Mouse (Mus musculus) heart, postnatal 14 days (tissue): ENCODE measurements at regions not wholly inside any gene's neighbourhood (a gene's known extent, or its start where the extent isn't known, plus 50 kb on each side); places are given as distances from the start of the nearest gene placed in this dataset.

ENCODE experiments used
- DNase-seq, 2 experiments: peaks; one replicate each; pipeline ENCODE4 v3.0.0; 2021 to 2022
- intact Hi-C: fragments of 180-260 bp; cut with DNase I; formaldehyde crosslinking; loops from one replicate; pipeline ENCODE4 v1.15.1; 2025

- DNase-seq, result no peak
- intact Hi-C loops, result no loop called here
Observed at GRCm38 (mm10) chr14:105447088-105447487, 188.7 kb downstream of the Ndfip2 start.

DNA sequence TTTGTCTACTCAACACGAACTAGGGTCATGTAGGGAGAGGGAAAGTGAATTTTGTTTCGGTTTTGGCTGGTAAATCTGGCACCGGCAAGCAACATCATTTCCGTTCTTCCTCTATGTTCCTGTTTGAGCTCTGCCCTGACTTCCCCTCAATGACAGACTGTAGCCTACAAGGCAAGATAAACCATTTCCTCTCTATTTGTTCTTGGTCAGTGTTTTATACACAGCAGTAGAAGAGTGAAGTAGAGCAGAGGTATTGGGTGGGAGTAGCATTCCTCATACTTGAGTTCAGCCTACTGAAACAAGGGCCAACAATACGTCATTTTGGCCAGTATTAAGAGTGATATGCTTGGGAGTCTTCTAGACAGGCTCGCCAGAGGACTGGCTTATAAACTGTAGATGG lies 177.0 kb downstream of the Ndfip2 start:
- intact Hi-C loops, result no loop called here
- peak in 1 of 2 experiments; percentile 8 for DNase-seq

GRCm38 (mm10) chr14:105433456-105433855 lies 175.1 kb downstream of the Ndfip2 start:
- intact Hi-C loops, result no loop called here
- DNase-seq, result no peak

DNA sequence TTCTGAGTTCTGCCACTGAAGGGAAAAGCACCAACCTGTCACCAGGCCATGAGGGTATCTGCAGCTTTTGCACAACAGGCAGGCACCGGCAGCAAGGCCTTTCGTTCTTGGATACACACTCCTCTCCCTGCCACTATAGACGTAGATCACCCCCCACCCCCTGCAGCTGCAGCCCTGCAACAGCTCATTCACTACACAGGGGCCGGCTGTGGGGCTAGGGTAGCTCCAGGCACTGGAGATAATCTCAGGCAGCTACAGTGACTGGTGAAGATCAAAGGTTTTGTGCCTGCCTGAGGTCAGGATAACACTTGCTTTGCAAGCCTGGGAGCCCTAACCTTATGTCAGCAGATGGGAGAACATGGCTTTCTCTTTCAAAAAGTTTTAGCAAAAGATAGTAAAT lies 174.3 kb downstream of the Ndfip2 start:
- no peak for DNase-seq
- intact Hi-C loops, result no loop called here

- no peak for DNase-seq
- intact Hi-C loops, result no loop called here
Observed at GRCm38 (mm10) chr14:105431584-105431983, 173.2 kb downstream of the Ndfip2 start.

- no peak for DNase-seq
- intact Hi-C loops, result no loop called here
Observed at GRCm38 (mm10) chr14:105429664-105430257, 171.4 kb downstream of the Ndfip2 start.

- no peak for DNase-seq
- intact Hi-C loops, result no loop called here
Observed at GRCm38 (mm10) chr14:105427474-105427901, 169.1 kb downstream of the Ndfip2 start.

DNA sequence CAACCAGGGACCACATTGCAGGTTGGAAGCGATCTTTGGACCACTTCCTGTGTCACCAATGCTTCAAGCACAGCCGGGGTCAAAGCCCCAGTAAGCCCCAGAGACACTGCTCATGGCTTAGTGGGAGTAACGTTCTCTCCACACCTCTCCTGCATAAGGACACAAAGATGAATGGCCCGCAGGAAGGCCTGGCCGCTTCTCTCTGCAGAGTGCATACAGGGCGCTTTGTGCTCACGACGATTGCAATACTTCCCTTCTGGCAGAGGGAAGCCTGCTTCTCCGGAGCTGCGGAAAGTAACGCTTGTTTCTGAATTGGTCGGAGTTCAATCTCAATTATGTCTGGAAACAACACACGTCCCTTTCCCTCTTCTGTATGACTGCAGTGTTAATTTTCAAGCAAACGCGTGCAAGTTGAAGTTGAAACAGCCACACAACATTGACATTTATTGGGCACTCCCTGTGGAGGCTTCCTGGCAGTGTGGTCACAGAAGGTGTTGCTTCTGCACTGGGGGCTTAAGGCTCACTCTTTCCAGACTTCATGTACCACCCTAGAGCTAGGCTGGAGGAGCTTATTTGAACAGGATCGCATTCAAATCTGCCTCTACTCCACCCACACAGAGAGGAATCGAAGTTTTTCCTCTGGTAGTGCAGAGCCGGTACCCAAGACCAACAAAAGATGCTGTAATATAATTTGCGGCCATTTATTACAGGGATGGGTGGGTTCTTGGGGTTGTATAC lies 168.4 kb downstream of the Ndfip2 start:
- intact Hi-C loops, result no loop called here
- DNase-seq, result no peak

DNA sequence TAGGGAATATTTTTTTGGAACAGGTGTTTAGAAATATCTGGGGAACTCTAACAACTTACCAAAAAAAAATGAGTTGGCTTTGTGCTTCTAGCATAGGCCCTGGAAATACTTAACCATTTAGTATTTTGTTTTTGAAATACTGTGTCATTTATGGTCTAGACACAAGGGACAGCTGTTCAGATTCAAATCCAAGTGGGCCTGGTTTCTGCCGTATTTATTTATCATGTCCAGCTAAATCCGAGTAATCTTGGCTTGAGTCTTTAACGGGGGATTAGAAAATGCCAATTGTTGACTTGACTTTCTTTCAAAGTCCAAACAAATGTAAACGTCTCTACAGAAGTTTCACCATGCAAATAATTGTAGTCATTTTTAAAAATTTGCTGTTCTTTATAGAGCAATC lies 159.6 kb downstream of the Ndfip2 start:
- intact Hi-C loops, result loop anchor here (2.0 kb wide), 1 partner anchor 21 kb away; no protein-coding TSS in a partner anchor

GRCm38 (mm10) chr14:105417458-105417960 lies 159.1 kb downstream of the Ndfip2 start:
- DNase-seq, result no peak
- intact Hi-C loops, result loop anchor here (2.0 kb wide), 1 partner anchor 21 kb away; no protein-coding TSS in a partner anchor

More for the DNA sequence above, 159.6 kb downstream of the Ndfip2 start:
- DNase-seq, result no peak

DNA sequence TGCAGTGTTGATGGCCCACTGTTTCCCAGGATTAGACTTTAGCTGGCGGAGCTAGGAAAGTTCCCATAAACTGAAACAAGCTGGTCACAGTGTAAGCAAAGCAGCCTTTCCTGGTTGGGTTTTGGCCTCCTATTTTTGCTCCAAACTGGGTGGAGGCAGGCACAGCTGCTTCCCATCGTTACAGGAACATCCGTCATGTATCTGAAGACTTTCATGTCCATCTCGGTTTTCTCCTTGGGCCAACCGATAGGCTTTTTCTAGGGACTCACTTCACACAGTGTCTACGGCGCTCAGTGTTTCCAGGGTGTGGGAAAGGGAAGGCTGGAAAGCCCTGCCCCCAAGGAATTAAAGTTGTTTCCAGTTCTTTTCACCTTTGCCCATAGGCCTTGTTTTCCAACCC lies 158.6 kb downstream of the Ndfip2 start:
- intact Hi-C loops, result loop anchor here (2.0 kb wide), 1 partner anchor 20 kb away; no protein-coding TSS in a partner anchor
- DNase-seq, result peak in 1 of 2 experiments; percentile 14

DNA sequence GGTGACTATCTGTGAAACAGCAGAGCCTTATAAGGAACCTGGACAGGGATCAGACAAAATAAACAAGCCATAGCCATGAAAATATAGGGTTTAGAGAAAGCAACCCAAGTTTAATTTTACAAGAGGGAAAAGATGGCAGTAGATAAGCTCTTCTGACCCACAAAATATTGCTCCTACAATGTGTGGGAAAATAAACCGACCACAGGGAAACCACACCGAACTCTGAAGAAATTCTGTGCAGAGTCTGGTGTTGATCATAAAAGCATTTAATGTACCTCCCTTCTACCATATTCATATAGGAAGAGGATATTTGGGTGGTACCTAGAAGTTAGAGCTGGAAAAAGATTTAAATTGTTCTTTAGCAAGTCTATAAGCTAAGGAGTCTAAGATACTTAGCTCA lies 146.3 kb downstream of the Ndfip2 start:
- intact Hi-C loops, result loop anchor here (5.0 kb wide), 1 partner anchor 42 kb away; no protein-coding TSS in a partner anchor
- no peak for DNase-seq

DNA sequence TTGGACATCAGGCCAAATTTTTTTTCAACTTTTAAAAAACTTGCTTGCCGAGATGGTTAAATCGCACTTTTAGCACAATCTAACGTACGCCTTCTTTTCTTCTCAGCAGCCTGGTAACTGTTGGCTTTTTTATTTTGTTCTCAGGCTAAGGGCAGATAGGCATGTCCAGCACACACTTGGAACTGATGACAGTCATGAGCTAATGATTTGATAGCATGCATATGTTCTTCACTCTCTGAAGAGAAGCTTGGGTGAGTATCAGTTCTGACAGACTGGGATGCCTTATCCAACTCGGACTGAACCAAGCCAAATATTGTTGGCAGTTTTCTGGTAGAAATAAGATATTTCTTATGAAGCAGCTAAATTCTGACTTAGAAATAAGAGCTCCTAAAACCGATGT lies 145.9 kb downstream of the Ndfip2 start:
- DNase-seq, result peak; percentile 26 to 66
- intact Hi-C loops, result loop anchor here (5.0 kb wide), 1 partner anchor 42 kb away; no protein-coding TSS in a partner anchor

DNA sequence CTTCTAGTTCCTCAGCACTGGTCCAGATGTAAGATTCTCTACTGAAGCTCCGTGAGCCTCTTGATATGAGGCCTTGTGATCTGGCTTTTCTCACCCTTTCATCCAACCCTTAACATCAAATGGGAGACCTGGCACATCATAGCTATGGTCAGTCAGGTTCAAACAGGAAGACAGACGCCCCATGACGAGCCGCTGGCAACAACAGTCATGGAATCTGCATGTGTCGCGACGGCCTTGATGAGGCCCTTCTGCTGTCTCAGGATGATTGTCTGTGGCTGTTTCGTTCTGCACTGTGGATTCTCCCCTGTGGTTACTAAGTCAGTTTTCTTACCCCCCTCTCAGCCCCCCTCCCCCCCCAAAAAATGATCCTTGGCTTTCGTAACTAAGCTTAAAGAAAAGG lies 144.9 kb downstream of the Ndfip2 start:
- peak; percentile 41 to 60 for DNase-seq
- intact Hi-C loops, result loop anchor here (5.0 kb wide), 1 partner anchor 41 kb away; no protein-coding TSS in a partner anchor

GRCm38 (mm10) chr14:105402556-105402955 lies 144.2 kb downstream of the Ndfip2 start:
- intact Hi-C loops, result loop anchor here (5.0 kb wide), 1 partner anchor 40 kb away; no protein-coding TSS in a partner anchor

GRCm38 (mm10) chr14:105397467-105397866 lies 139.1 kb downstream of the Ndfip2 start:
- intact Hi-C loops, result loop anchor here (2.0 to 10.0 kb wide), 4 partner anchors 19 to 1107 kb away; no protein-coding TSS in a partner anchor

More at GRCm38 (mm10) chr14:105402556-105402955, 144.2 kb downstream of the Ndfip2 start:
- no peak for DNase-seq

DNA sequence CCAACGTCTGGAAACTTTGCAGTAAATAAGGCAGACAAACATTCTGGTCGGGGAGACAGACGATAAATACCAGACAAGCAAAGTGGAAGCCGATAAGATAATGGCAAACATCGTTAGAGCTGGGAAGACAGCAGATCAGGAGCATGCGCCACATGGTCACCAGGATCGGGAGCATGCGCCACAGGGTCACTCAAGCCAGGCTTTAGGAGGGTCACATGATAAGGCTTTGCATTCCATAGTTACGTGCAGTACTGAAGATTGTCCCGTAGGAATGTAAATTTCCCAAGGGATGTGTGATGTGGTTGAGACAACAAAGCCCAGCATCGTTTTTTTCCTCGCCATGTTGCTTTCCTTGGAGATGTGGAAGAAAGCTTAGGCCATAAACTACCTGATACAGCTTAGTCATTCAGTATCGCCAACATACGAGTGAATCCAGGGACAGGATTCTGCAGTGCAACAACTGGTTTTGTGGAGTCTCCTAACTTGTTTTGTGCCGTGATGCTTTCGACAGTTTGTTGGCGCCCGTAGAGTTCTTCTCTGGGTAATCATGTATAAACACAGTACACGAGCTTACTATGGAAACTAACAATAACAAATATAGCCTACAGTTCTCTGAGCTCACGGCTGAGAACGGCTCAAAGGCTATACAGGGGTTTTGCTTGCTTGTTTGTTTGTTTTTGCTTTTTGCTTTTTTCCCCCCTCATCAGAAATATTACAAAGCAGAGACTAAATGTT lies 133.9 kb downstream of the Ndfip2 start:
- intact Hi-C loops, result loop anchor here (10.0 kb wide), 1 partner anchor 1113 kb away; no protein-coding TSS in a partner anchor
- DNase-seq, result no peak

More at GRCm38 (mm10) chr14:105397467-105397866, 139.1 kb downstream of the Ndfip2 start:
- DNase-seq, result peak; percentile 70 to 87

DNA sequence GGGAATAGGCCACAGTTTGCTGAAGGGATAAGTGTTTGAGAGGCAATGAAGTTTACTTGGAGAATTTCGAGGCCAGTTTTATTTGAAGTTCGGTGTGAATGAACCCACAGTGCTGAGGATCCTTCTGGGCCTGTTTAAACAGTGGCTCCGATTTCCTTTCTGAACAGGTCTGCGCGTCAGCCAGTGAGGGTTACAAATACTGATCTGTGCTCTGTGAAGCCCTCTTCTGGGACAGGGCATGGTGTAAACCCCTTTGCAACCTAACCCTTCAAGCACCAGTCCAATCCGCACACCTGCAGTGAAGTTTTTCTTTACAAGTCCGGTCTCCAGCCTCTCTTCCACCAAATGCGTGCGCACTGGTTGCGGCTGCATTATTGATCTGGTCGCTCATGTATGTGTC lies 133.1 kb downstream of the Ndfip2 start:
- DNase-seq, result no peak
- intact Hi-C loops, result loop anchor here (10.0 kb wide), 1 partner anchor 1113 kb away; no protein-coding TSS in a partner anchor

DNA sequence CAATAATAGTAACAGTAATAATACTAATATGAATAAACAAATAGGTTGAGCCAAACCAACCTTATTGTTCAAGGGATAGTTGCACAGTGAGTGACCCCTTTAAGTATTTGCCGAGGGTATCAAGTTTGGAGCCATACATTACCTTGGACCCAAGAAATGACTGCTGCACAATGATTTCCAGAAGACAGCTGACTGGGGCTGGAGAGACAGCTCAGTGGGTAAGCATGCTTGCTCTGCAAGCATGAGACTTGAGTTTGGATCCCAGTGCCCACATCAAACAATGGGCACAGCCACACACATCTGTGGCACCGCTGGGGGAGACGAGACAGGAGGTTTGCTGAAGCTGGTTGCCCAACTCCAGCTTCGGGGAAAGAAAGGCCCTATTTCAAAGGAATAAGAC lies 126.7 kb downstream of the Ndfip2 start:
- no peak for DNase-seq
- intact Hi-C loops, result no loop called here

GRCm38 (mm10) chr14:105383382-105383781 lies 125.0 kb downstream of the Ndfip2 start:
- DNase-seq, result no peak
- intact Hi-C loops, result no loop called here
